Mouse (Mus musculus): ENCODE measurements around the gene Ltf.

- TF ChIP-seq GATA1 (IDR thresholded peaks at IDR 0.05; ENCODE audit: borderline replicate concordance, low read length) (no peak), FLI1 (IDR thresholded peaks at IDR 0.05; ENCODE audit: low read length) (no peak)
Measured at GRCm38 (mm10) chr9:111026791-111027190, 7.7 kb downstream of the Ltf start.

Measured in megakaryocyte, embryonic 14.5 days (primary cell).